ENCODE assay signal across 9 mouse cellular contexts in the genomic region with DNA sequence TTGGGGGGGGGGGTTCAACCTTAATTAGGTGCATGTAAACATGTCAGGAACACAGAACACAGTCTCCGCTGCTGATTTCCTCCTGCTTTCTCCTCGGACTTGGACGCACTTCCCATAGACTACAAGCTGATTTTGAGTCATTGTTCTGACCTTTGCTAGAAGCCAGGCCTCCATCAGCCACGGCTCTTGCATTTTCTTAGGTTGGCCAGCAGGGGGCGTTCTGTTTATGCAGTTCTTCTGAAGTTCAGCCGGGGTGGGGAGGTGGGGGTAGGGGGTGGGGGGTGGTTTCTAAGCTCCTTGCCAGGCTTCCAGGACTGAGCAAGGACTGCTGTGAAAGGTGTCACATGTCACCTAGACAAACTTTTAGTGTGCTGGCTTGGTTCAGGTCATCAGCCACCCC. TPM values are rescaled to one million over a fixed set of nuclear protein-coding genes. Genes with fewer than 3 reads are reported as not detected.
DNase-seq lines count a peak whose midpoint lies in the region; ATAC-seq and TF ChIP-seq lines count a peak whose summit lies in the region.
"Had no signal": no experiment of that assay in that cellular context is flagged by ENCODE, and none has a peak within 500 bp of the region (broad histone marks: within the 10 kb centered on the region; RNA-seq: fewer than 3 reads in every experiment).

No protein-coding gene starts in this region.

- no peak overlapping the region for H3K9ac ChIP-seq in lung, embryonic 14.5 days
- H3K9ac ChIP-seq in stomach, postnatal 0 days (ENCODE audit: low read length) = no peak overlapping the region
- H3K9ac ChIP-seq: liver, embryonic 13.5 days had no signal

- no peak overlapping the region for H3K4me2 ChIP-seq in lung, embryonic 14.5 days
- H3K4me2 ChIP-seq in stomach, postnatal 0 days (replicated peaks; ENCODE audit: low read depth) = no peak overlapping the region
- H3K4me2 ChIP-seq: liver, embryonic 13.5 days had no signal

- DNase-seq in adrenal gland, postnatal 10 days = peak; percentile 30
- DNase-seq in adrenal gland, postnatal 4 days (ENCODE audit: low spot score in 2 of 2) = no peak
- DNase-seq in lung, embryonic 14.5 days = peak; percentile 15
- DNase-seq in lung, postnatal 14 days = no peak
- peak; percentile 68 for DNase-seq in ZHBTc4 (ENCODE audit: low read depth, low spot score)
- no peak for DNase-seq in stomach, postnatal 0 days (ENCODE audit: low spot score)
- no peak for DNase-seq in ovary, postnatal 14 days (ENCODE audit: low spot score)
- DNase-seq: liver, embryonic 13.5 days had no signal

- 27% methylated on average over 6 of the region's 6 CpGs for WGBS in lung, embryonic 14.5 days
- 29% methylated on average over 6 of the region's 6 CpGs for WGBS in stomach, postnatal 0 days

- H3K27ac ChIP-seq in lung, embryonic 14.5 days (ENCODE audit: low read depth) = no peak overlapping the region
- H3K27ac ChIP-seq in stomach, postnatal 0 days (replicated peaks) = no peak overlapping the region
- H3K27ac ChIP-seq: liver, embryonic 13.5 days had no signal

- no peaks in the 10 kb centered on the region for H3K4me1 ChIP-seq in lung, embryonic 14.5 days (ENCODE audit: insufficient read depth)
- H3K4me1 ChIP-seq in stomach, postnatal 0 days (replicated peaks; ENCODE audit: control insufficient read depth, insufficient read depth) = no peaks in the 10 kb centered on the region
- H3K4me1 ChIP-seq: liver, embryonic 13.5 days had no signal

- no peaks in the 10 kb centered on the region for H3K9me3 ChIP-seq in lung, embryonic 14.5 days (ENCODE audit: low read depth, low read length)
- H3K9me3 ChIP-seq in stomach, postnatal 0 days (ENCODE audit: control insufficient read depth, low read length) = no peaks in the 10 kb centered on the region
- H3K9me3 ChIP-seq: liver, embryonic 13.5 days had no signal

- H3K27me3 ChIP-seq in lung, embryonic 14.5 days (ENCODE audit: insufficient read depth, low read length) = no peaks in the 10 kb centered on the region
- H3K27me3 ChIP-seq in stomach, postnatal 0 days (ENCODE audit: control insufficient read depth, insufficient read depth, low read length) = no peaks in the 10 kb centered on the region
- H3K27me3 ChIP-seq: liver, embryonic 13.5 days had no signal

- peak; percentile 17 for TF ChIP-seq CTCF in lung, embryonic 14.5 days (IDR thresholded peaks at IDR 0.05; ENCODE audit: low read depth)
- peak; percentile 44 for TF ChIP-seq CTCF in stomach, postnatal 0 days (IDR thresholded peaks at IDR 0.05; ENCODE audit: low read depth)

- ATAC-seq in lung, embryonic 14.5 days (ENCODE audit: insufficient read depth) = no peak
- ATAC-seq in stomach, postnatal 0 days (ENCODE audit: low FRiP score, low TSS enrichment) = no peak
- no peak for ATAC-seq in frontal cortex, adult (ENCODE audit: low TSS enrichment)

- no peaks in the 10 kb centered on the region for H3K36me3 ChIP-seq in lung, embryonic 14.5 days (ENCODE audit: insufficient read depth)
- H3K36me3 ChIP-seq in stomach, postnatal 0 days (ENCODE audit: control insufficient read depth, insufficient read depth, low read length) = no peaks in the 10 kb centered on the region
- H3K36me3 ChIP-seq: liver, embryonic 13.5 days had no signal

- TF ChIP-seq EP300 in stomach, postnatal 0 days (optimal IDR thresholded peaks at IDR 0.05) = no peak

- no peak overlapping the region for H3K4me3 ChIP-seq in lung, embryonic 14.5 days (ENCODE audit: low read depth, low read length)
- no peak overlapping the region for H3K4me3 ChIP-seq in stomach, postnatal 0 days (ENCODE audit: low read depth, low read length)
- H3K4me3 ChIP-seq: liver, embryonic 13.5 days had no signal

RNA-seq across cellular contexts. Expression of gene Ccdc160, which starts 8.6 kb away (rescaled TPM):
- total RNA-seq in adrenal gland, postnatal 10 days (2021) = 10 to 100 TPM; 11.4 to 11.6 TPM
- 10 to 100 TPM; 13.6 to 22.7 TPM for total RNA-seq in adrenal gland, postnatal 4 days (2021)
- 1.9 and 2.7 TPM in 2 replicates for polyA plus RNA-seq in lung, embryonic 14.5 days (2014; fragmentation: Nextera tagmentation; extraction: Ambion mirVana)
- 0.25 and 0.27 TPM in 2 replicates for polyA plus RNA-seq in stomach, postnatal 0 days (2015; fragmentation: Nextera tagmentation; extraction: Ambion mirVana)

Comparison
In these comparisons a context has a peak if more than half of its experiments do, and no peak if none do; other contexts are left out.
1. DNase-seq: peak in adrenal gland, postnatal 10 days (single experiment), lung, embryonic 14.5 days (single experiment) and ZHBTc4 (single experiment); none in adrenal gland, postnatal 4 days (0 of 2), lung, postnatal 14 days (single experiment), stomach, postnatal 0 days (single experiment) and ovary, postnatal 14 days (single experiment).